Mouse (Mus musculus) ES-E14 (cell line): ENCODE measurements around the gene Antxr1. TPM values are rescaled to one million over a fixed set of nuclear protein-coding genes. Genes with fewer than 3 reads are reported as not detected.

Experiments
- DNase-seq: peaks from one replicate; pipeline ENCODE4 v3.0.0-alpha.2; 2013; ENCODE audit warnings: low read depth, low spot score
- H3K27ac ChIP-seq: 2 replicates; pipeline ENCODE4 v1.5.1; 2012; ENCODE audit warnings: low read depth, mild to moderate bottlenecking, low read length, moderate library complexity, mixed read lengths; ENCODE audit not compliant: poor library complexity, insufficient read depth, severe bottlenecking
- H3K36me3 ChIP-seq: 2 replicates; pipeline ENCODE4 v1.6.1; 2012; ENCODE audit warnings: mild to moderate bottlenecking, low read length, moderate library complexity, mixed read lengths; ENCODE audit not compliant: control insufficient read depth, poor library complexity, insufficient read depth, severe bottlenecking
- H3K4me1 ChIP-seq, 2 experiments: fragments of 150-350 bp in 1 of 2; sonication (generic) in 1 of 2; 2 replicates each; pipeline ENCODE4 v1.6.1; 2012; ENCODE audit warnings: low read length in 2 of 2, mild to moderate bottlenecking in 1 of 2, mixed read lengths in 1 of 2; ENCODE audit not compliant: control insufficient read depth in 2 of 2, insufficient read depth in 2 of 2, poor library complexity in 1 of 2
- H3K4me3 ChIP-seq, 2 experiments: fragments of 150-350 bp in 1 of 2; sonication (generic) in 1 of 2; 2 replicates each; pipeline ENCODE4 v1.5.1; 2012; ENCODE audit warnings: low read length in 2 of 2, low read depth in 1 of 2, mild to moderate bottlenecking in 1 of 2, mixed read lengths in 1 of 2; ENCODE audit not compliant: insufficient read depth in 1 of 2, poor library complexity in 1 of 2, severe bottlenecking in 1 of 2
- H3K9ac ChIP-seq: 2 replicates; pipeline ENCODE4 v1.6.1; 2012; ENCODE audit warnings: low read depth, mild to moderate bottlenecking, low read length, mixed read lengths; ENCODE audit not compliant: poor library complexity, insufficient read depth, severe bottlenecking
- H3K9me3 ChIP-seq: fragments of 150-350 bp; sonication (generic); 2 replicates; pipeline ENCODE4 v1.6.1; 2012; ENCODE audit warnings: low read depth, mild to moderate bottlenecking, low read length; ENCODE audit not compliant: control insufficient read depth, insufficient read depth
- CHD2 ChIP-seq: IDR thresholded peaks from 2 replicates; pipeline ENCODE4 v1.6.1; 2014; ENCODE audit warnings: mild to moderate bottlenecking, low read depth, low read length, inconsistent platforms
- HCFC1 ChIP-seq: IDR thresholded peaks from 2 replicates; pipeline ENCODE4 v1.6.1; 2012; ENCODE audit warnings: low read length, inconsistent platforms, borderline replicate concordance; ENCODE audit not compliant: insufficient read depth
- MAFK ChIP-seq: IDR thresholded peaks from 2 replicates; pipeline ENCODE4 v1.6.1; 2014; ENCODE audit warnings: mild to moderate bottlenecking, low read depth, low read length, inconsistent platforms; ENCODE audit not compliant: insufficient read depth
- ZC3H11A ChIP-seq: IDR thresholded peaks from 2 replicates; pipeline ENCODE4 v1.6.1; 2012; ENCODE audit warnings: low read depth, mild to moderate bottlenecking, inconsistent platforms, low read length, borderline replicate concordance
- ZNF384 ChIP-seq: IDR thresholded peaks from 2 replicates; pipeline ENCODE4 v1.6.1; 2012; ENCODE audit warnings: low read depth, low read length, inconsistent platforms
- in situ Hi-C, 2 experiments: fragments of 600-800 bp; cut with MboI; formaldehyde crosslinking; loops; one replicate each; pipeline ENCODE4 v1.15.1; 2025; ENCODE audit warnings: low sequenced_read_pairs in 2 of 2, inconsistent platforms in 1 of 2; ENCODE audit not compliant: unreplicated experiment in 2 of 2
- total RNA-seq: library from RNA; depleted of rRNA; stranded (reverse); fragments of 300-350 nt; gene quantifications from 2 replicates; pipeline ENCODE4 v1.2.3, GENCODE M21; 2012

Gene Antxr1
- total RNA-seq, 1 experiment: 2.5 TPM

DNA sequence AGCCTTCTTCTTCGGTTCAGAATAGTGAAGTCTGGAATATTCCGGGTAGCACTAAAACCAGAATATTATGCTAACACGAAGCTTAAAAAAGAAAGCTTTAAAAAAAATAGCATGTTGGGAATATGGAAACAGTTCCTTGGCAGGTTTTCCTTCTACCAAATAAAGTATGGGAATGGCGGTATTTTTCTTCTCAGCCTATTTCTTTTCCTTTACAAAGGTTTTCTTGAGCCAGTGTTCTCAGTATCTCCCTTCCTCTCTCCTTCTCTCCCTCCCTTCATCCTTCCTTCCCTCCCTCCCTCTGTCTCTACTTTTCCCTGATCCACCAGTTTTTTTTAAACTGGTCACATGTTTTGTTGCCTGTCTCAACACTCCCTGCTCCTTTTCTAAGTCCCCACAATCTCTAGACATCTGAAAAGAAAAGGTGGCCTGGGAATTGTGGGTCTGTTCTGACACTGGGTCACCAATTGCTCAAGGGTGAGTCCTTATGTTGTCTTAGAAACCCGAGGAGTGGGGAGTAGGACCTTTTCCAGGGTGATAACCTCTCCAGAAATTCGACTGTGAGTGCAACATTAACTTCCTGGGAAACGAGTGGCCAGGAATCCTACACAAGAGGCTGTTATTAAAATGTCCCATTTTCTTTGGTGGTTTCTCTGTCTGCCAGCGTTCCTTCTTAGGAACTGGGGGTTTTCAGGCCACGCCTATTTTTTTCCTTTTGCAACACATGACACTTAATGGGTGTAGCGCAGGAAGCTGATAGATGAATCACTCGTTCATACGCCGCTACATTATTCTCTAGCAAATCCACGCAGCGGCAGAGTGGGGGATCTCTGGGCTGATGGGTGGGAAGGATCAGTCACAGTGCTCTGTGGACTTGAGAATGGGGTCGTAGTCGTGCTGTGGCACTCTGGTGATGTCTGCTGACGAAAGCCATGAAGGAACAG lies 42.4 kb downstream of the Antxr1 start:
- no peak overlapping the region for H3K9ac ChIP-seq
- no peaks in the 10 kb centered on the region for H3K36me3 ChIP-seq
- no peak overlapping the region for H3K27ac ChIP-seq
- DNase-seq: no peak
- H3K9me3 ChIP-seq: no peaks in the 10 kb centered on the region
- H3K4me3 ChIP-seq: no peak overlapping the region
- TF ChIP-seq ZC3H11A: no peak
- TF ChIP-seq CHD2: no peak
- TF ChIP-seq ZNF384: no peak
- TF ChIP-seq HCFC1: no peak
- TF ChIP-seq MAFK: no peak
- H3K4me1 ChIP-seq: no peaks in the 10 kb centered on the region
- in situ Hi-C loops: no loop called here

DNA sequence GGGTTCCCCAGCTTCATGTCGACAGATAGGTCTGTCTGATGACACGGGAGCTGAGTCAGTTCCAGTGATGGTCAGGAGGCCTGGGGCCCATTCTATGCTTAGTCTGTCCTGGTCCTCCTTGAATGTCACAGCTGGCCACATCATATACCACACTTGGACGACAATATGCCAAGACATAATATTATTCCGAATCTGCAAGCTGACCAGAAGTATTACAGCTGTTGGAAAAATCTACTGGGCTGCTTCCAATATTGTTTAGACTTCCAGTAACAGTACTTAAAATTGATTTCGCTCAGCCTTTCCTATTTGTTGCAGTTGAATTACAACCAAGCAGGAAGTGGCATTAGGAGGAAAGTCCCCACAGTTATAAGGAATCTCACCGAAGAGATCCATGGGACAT lies 48.4 kb downstream of the Antxr1 start:
- no peak for DNase-seq
- H3K4me3 ChIP-seq: no peak overlapping the region
- H3K36me3 ChIP-seq: no peaks in the 10 kb centered on the region
- H3K9me3 ChIP-seq: no peaks in the 10 kb centered on the region
- no peak overlapping the region for H3K27ac ChIP-seq
- H3K4me1 ChIP-seq: no peaks in the 10 kb centered on the region
- TF ChIP-seq HCFC1: no peak
- in situ Hi-C loops: no loop called here
- H3K9ac ChIP-seq: no peak overlapping the region

DNA sequence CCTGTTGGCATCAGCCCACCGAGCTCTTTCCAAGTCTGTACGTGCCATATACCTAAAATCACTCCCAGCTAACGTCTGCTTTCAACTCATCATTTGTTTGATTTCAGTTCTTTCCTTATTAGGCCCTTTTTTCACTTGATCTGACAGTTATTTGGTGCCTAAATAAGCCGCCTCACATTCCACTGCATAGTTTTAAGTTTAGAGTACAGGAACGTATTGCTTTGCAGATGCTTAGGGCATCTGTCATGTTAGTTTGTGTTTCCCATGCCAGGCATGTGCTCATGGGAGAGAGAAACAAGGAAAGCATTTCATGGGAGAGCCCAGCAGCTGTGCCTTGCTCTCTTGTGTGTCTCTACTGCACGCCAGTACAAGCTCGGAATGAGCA lies 50.3 kb downstream of the Antxr1 start:
- Histone ChIP-seq H3K27ac (no peak overlapping the region), H3K36me3 (no peaks in the 10 kb centered on the region), H3K4me1 (no peaks in the 10 kb centered on the region), H3K4me3 (no peak overlapping the region), H3K9ac (no peak overlapping the region), H3K9me3 (no peaks in the 10 kb centered on the region)
- in situ Hi-C loops: no loop called here
- TF ChIP-seq HCFC1 (no peak), CHD2 (no peak), ZNF384 (no peak), MAFK (no peak), ZC3H11A (no peak)
- DNase-seq: no peak

DNA sequence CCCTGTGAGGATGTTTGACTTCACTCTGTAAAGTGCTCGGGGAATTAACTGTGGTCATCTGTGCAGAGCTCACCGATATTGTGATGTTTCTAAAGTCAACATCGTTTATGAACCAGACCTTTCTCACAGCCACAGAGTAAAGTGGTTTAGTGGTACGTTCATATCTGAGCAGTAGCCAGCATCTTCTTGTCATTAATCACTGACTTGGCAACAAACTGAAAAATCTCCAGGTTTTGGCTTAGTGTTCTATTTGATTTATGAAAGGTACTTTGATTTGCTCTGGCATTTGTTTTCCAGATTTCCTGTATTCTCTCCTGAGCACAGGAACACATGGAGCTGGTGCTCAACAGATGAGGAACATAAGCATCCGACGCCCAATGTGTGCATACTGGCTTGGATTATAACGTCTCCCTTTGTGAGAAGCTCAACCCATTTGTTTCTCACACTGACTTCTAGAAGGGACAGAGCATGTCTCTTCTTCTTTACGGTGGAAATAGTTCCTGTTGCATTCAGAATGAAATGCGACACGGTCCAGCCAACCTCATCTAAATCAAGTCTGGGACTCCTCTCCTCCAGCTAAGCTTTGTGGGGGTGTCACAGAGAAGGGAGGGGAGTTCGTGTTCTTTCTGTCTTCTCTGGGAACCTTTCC lies 50.8 kb downstream of the Antxr1 start:
- H3K27ac ChIP-seq: no peak overlapping the region

More for the DNA sequence above, 50.8 kb downstream of the Antxr1 start:
- H3K9ac ChIP-seq: no peak overlapping the region
- H3K9me3 ChIP-seq: no peaks in the 10 kb centered on the region
- no peak for TF ChIP-seq CHD2
- TF ChIP-seq MAFK: no peak
- no peak for TF ChIP-seq ZC3H11A
- TF ChIP-seq ZNF384: no peak
- TF ChIP-seq HCFC1: no peak
- in situ Hi-C loops: no loop called here
- no peak for DNase-seq
- H3K4me3 ChIP-seq: no peak overlapping the region
- no peaks in the 10 kb centered on the region for H3K4me1 ChIP-seq
- no peaks in the 10 kb centered on the region for H3K36me3 ChIP-seq
